Mouse (Mus musculus): ENCODE data around the gene Dhx15.
"Not testable (repeated sequence)": the region's sequence is repeated elsewhere in the genome, so short reads cannot be mapped to it uniquely, and the experiment has no call there.

Gene Dhx15

DNA sequence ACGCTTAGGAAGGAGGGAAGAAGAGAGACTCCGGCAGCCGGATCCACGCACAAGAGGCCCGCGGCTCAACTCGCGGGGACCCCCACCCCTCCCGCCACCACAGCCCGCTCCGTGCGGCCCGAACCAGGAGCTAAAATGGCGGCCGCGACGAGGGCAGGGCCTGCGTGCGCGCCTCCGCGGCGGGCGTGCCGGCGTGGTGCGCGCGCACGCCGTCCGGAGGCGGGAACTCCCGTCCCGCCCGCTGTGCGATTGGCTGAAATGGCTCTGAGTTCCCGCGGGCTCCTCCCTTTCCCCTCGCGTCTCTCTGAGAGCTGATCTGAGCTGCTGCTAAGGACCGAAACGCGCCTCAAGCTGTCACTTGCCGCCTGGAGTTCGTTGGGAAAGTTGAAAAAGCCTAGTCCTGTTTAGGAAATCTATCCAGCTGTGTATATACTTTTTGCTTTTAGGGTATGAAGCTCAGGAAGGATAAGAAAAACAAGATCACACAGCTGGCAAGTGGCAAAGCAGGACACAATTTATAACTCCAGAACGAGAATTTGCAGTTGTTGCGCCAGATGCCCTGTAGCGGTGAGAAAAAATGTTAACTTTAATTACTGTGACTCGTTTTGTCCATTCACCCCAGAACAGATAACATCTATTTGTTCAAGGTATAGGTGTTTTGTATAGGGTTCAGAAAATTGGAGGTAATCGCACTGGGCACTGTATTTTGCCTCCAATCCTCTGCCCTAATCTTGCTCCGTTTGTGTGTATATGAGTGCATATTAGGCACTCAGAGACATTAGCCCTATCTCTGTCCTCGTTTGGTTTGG is at the start of gene Dhx15:
Dhx15 (minus strand) TSS at position 144 of the 809 bp plus-strand sequence.
- DNase-seq (ENCODE audit: low read depth, low spot score): peak; percentile 95

DNA sequence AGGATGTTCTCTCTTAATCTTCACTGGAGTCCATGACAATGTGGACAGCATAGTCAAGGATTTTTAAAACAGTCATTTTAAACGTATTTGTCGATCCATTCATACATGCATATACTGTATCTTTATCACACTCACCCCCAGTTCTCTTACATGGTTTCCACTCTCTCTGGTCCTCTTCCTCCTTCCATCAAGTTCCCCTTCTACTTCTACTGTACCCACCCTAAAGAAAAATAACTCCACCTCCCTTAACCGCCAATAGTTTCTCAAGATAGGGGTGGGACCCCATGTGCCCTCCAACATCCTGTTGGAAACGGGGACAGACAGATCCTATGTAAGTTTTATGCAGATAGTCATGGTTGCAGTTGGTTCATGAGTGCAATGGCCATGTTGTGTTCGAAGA is 48.6 kb upstream of the Dhx15 start:
- no peak for DNase-seq (ENCODE audit: low read depth, low spot score)

DNA sequence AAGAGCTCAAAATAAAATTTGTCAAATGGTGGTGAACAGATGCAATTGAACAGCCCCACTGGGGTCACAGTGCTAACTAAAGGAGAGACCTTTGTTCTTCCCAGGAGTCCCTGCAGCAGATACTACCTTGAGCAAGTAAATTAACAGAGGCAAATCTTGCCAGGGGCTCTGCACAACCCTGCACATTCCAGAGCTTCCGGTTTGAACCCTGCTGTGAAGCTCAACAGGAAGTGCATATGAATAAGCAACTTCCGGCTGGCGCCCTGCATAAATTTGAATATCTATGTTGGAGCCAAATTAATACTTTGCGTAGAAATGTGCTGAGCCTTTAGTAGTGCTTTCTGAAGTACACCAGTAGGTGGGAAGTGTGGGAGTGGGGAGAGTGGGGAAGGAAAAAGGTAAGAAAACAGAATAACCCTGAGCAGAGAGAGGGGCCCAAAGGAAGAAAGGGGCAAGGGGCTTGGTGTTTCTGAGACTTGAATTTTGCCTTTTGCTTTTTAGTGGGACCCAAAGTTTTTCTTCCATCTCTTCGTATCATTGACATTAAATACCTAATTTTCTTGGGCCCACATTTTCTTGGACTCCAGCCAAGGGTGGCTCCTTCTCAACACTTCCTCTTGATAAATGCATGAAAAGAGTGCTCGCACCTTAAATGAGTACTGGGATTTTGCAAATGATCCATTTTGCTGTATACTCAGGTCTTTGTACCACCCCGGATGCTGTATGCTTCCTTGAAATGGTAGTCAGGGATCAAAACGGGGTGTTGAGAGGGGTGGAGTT is 47.8 kb upstream of the Dhx15 start:
- DNase-seq (ENCODE audit: low read depth, low spot score): no peak

DNA sequence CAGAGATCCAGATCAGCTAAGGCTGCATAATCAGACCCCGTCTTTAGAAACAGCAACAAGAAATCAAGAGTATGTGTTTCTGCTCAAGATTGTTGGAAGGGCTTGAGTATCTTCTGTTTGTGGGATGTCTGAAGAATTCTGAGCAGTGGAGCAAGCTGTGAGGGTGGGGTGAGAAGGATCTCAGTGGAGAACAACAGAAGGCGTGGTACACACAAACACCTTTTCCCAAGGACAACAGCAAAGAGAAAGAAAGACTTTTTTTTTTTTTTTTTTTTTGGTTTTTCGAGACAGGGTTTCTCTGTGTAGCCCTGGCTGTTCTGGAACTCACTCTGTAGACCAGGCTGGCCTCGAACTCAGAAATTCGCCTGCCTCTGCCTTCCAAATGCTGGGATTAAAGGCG is 46.3 kb upstream of the Dhx15 start:
- not testable (repeated sequence) for DNase-seq (ENCODE audit: low read depth, low spot score)

DNA sequence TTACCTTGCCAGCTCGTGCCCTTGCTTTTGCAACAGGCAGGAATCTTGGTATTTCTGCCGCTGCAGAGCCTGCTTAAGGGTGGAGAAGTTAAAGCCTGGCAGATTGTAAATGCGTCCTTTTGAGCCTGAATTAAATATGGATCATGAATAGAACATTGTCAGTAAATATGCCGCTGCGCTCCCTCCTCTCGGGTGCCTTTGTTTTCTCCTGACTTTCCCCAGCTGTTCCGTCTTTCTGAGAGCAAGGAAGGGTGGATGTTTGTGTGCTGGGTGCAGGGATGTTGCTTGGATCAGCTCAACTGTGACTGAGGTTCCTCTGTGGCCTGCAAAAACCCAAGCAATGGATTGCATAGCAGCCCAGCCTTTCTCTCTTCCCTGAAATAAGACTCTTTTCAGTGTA is 44.3 kb upstream of the Dhx15 start:
- DNase-seq (ENCODE audit: low read depth, low spot score): no peak

DNA sequence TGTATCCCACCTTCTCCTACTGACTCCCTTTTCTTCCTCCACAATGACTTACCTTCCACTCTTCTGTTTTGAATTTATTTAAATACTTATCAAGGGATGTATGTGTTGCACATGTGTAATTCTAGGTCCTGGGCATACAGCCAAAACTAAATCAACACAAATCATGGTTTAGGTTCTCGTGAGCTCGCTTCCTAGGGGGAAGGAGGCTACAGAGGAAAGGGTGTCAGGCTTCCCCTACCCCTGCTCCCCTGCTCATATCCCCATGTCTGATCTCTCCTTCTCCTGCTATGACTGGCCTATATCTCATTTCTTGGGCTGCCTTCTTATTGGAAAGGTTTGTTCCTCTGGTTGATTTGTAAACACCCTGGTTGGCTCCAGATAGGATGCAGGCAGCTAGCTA is 43.6 kb upstream of the Dhx15 start:
- no peak for DNase-seq (ENCODE audit: low read depth, low spot score)

DNA sequence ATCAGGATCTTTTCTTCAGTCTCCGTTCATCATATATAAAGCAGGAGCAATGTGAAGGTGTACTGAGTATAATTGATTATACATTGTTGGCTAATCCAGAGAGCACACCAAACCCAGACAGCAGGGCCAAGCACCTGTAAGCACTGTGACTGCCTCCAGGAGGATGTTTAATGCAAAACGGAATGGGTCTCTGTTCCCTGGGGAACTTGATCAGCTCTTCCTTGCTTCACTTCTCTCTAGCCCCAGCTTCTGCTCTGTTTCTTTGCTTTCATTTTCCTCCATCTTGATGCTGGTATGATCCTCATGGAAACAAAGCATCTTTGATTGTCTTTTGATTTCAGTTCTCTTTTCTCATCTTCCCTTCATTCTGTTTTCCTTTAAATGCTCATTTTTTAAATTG is 42.3 kb upstream of the Dhx15 start:
- DNase-seq (ENCODE audit: low read depth, low spot score): no peak

DNA sequence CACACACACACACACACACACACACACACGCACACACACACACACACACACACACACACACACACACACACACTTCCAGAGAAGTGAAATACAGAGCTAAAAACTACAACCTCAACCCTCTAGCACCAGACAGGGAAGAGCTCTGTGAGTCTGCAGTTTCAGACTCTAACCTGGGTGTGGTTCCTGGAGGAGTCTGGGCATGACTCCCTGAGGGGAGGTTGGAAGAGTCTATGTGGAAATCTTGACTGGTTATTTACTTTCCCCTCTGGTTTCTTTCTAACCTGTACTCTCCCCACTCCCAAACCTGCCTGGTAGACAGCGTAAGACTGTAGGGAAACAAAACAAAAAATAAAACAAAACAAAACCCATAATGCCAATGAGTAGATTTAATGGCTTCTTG is 41.9 kb upstream of the Dhx15 start:
- no peak for DNase-seq (ENCODE audit: low read depth, low spot score)

DNA sequence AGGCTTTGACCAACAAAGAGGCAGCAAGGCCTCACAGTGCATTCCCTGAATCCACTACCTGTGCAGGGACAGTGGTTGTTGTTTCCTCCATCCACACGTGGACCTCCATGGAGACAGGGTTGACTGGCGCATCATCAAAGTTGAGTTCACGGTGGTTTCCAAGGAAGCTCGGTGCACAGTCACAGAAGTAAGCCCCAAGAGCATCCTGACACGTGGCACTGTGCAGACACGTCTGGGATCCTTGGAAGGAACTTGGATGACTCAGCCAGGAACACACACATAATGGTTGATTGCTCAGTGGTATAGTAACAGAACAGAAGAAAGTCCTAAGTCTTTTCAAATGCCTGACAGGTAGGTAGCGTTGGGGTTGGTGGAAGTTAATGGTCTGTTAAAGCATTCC is 40.2 kb upstream of the Dhx15 start:
- DNase-seq (ENCODE audit: low read depth, low spot score): no peak

DNA sequence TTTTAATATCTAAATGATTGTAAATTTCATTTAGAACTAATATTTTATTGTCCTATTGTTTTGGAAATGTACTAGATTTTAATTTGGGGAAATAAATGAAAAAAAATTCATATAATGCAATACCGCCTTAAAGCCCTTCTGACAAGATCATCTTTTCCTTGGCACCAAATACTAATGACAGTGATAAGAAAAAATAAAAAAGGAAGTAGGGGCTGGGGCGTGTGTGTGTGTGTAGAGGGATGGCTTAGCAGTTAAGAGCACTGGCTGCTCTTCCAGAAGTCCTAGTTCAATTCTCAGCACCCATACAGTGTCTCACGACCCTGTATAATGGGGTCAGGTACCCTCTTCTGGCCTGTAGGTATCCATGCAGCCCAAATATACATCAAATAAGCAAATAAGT is 36.4 kb upstream of the Dhx15 start:
- DNase-seq (ENCODE audit: low read depth, low spot score): no peak

DNA sequence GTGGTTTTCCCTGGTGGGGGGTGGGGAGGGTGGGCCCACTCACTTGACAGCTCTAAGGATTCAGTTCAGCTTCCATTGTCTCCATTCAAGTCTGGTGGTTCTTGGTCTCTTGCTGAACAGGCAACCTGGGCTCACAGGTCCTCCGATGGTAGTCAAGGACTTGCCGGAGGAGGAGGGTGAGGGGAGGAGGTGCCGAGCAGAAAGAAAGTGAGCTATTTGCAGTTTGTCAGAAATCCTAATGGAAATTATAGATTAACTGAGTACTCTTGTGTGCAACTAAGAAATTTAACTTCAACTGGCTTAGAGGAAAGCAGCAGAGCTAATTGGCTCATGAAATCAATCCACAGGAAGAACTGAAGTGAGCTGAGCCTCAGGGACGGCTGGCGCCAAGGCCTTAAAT is 31.3 kb upstream of the Dhx15 start:
- DNase-seq (ENCODE audit: low read depth, low spot score): no peak

DNA sequence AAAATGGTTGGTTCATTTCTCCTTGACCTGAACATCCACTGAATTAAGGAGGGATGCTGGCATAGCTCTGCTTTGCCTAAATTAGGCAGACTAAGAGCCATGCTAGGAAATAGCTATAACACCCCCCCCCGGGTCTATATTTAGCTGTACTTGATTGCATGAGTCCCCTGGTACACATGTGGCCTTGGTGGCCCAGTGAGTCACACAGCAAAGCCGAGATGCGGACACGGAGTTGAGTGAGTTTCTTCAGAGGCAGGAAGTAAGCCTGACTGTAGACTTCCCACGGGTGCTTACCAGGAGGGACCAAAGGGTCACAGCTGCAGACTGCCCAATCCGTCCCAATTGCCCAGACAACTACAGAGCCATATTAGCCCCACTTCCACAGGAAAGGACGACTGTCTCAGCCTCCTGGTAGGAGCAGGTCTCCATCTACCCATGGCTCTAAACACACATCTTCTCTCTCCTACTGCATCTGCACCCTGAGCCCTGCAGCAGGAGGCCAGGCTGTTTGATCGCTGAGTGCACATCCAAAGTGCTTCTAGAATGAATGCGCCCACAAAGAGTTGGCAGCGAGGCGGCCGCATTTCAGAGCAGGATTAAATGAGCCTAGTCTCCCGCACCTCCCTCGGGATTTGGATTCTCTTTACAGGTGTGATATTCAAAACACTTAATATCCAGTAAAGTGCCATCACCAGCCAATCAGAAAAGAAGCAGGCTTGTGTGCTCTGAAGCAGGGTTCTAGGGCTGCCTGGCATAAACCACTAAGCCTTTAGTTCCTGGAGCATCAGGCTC is 29.9 kb upstream of the Dhx15 start:
- DNase-seq (ENCODE audit: low read depth, low spot score): no peak

DNA sequence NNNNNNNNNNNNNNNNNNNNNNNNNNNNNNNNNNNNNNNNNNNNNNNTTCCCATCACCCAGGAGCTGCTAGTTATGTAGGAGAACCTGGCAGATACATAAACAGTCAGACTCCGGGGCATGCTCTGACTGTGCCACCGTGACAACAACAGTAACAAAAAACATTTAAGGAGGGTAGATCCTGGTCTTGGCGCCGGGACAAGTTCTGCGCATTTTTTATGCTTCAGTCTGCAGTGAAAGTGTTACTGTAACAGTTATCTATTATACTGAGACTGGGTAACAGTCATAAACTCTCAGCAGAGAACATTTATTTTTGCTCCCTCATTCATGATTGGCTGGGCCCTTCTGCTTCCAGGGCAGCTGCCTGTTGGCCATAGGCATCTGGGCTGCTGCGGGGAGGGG is 27.9 kb upstream of the Dhx15 start:
- DNase-seq (ENCODE audit: low read depth, low spot score): no peak

DNA sequence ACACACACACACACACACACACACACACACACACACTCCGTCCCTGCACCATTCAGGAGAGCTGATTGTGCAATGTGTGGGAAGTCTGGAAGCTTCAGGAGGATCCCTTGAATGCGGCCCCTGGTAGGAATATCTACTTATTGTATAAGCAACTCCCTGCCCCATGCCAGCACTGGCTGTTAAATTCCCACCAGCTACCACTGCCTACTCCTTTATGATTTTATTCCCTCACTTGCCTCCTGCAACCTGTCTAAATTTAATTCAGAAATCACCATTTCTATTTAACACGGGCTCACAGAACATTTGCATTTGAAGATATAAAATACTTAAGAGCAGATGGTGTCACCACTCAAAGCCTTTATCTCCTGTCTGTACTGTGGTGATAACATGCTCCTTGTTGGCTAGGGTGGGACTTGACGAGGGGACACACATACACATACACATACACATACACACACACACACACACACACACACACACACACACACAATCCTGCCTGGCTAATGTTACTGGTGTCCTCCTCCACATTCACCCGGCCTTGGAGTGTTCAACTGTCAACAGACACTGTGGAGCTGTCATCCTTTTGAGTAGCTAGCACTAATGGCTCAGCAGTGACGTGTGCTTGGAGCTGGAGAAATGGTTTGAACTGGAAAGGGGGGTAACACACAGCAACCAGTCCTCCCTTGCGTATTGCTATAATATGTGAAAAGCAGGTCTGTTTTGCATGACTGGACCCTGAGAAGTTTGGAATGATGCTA is 23.0 kb upstream of the Dhx15 start:
- no peak for DNase-seq (ENCODE audit: low read depth, low spot score)

DNA sequence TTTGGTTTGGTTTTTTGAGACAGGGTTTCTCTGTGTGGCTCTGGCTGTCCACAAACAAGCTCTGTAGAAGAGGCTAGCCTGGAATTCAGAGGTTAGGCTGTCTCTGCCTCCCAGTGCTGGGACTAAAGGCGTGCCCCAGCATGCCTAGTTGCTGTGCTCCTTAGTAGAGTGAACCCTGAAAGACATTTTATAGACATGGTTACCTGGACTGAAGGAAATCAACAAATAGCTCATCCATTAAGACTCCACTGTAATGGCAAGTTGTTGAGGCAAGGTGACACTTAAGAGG is 810 bp upstream of the Dhx15 start:
- no peak for DNase-seq (ENCODE audit: low read depth, low spot score)

DNA sequence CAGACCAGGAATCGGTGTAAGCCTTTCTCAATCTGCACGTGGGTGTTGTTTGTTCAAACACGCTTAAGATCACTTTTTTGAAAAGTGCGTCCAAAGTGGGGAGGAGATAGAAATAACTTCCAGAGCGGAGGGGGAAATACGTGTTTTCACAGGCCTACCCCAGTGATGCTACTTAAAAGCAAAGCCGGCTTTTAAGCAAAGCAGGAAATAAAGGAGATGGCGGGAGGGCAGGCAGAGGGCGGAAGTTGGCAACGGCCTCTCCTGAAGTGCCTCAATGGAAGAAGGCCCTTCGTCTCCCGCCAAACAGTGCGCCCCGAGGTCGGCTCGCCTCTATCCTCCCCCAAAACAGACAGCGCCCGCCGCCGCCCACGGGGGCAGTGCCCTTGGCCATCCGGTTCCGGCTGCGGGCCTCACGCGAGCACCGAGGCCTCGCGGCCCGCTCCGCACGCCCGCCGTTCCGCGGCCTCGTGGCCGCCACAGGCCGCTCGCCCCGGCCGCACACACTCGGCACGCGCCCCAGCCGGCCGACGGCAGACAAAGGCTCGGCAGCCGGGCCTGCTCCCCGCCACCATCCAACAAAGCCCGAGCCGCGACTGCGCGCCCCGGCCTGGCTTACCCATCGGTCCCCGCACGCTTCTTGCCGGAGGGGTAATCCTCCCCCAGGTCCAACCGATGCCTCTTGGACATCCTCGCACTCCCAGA is 499 bp downstream of the Dhx15 start:
- DNase-seq (ENCODE audit: low read depth, low spot score): peak; percentile 78

DNA sequence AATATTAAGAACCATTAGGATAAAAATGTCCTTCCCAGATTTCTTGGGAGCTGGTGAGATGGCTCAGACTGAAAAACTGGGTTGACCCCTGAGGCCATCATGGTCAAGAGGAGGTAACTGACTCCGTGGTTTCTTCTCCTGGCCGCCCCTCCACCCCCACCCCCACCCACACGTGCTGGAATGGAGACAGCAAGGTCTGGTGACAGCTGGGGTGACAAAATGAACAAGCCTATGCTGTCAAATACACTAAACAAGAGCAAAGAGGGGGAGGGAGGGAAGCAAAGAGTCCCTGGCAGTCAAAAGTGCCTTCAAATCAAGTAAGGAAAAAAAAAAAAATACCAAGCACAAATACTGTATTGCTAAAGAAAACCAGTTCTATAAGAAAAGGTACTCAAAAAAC is 2.1 kb downstream of the Dhx15 start:
- DNase-seq (ENCODE audit: low read depth, low spot score): no peak

DNA sequence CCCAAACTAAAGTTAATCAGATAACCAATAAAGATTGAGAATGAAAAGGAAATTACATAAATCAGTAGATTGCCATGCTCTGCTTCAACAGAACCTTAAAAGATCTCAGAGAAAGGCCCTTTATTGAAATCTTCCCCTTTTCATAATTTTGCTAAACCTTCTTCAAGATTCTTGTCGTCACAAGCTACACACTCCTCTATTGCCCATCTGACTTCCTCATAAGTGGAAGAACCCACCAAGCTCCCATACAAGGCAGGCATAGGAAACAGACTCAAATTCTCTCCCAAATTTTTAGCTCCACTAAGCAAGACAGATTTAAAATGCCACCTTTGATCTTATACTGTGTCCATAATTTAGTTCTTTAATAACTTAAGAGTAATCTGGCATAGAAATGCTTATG is 13.0 kb downstream of the Dhx15 start:
- no peak for DNase-seq (ENCODE audit: low read depth, low spot score)

DNA sequence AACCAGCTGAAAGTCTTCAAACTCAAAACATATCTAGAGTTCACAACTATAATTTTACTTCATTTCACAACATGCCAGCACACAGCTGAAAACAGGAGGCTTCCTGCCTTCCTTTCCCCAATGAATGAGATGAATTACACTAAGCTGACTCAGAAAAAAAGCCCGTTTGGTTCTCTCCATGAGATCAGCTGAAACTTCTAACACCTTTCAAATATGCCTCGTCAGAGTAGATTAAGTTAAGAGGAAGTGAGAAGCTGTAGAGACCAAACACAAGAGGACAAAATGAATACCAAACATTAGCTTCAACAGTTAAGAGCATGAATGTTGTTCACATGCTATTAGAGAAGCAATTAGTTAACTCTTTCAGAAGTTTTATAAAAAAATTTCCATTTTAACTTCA is 21.8 kb downstream of the Dhx15 start:
- DNase-seq (ENCODE audit: low read depth, low spot score): peak; percentile 41

DNA sequence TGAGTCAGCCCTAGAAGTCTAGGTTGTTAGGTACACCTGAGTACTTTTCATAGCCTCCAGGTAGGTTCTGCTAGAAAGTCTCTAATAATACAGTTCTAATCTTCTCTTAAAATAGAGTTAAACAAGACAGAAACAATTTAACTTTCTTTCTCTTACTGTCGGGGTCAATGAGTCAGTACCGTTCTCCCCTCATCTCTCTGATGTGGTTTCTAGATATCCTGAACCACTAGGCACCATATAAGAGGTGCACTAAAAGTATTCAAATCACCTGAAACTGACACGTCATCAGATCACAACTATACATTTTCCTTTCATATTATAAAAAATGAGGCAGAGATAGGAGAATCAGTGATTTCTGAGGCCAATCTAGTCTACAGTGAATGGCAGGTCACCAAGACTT is 41.2 kb downstream of the Dhx15 start:
- no peak for DNase-seq (ENCODE audit: low read depth, low spot score)

DNA sequence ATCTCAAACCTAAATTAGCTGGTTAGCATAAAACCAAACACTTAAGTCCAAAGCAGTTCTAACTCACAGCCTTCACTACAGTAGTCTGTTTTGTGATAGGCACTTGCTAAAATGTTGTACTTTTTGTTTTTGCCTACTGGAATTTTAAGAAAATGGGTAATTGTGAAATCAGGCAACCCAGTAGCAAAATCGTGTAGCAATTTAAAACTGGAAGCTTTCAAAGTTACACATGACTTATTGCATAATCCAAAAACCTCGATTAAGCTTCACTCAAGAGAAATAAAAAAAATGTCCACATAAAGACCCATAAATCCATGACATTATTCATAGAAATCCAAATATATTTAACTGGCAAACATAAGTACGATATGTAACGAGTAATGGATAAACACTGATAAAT is 43.2 kb downstream of the Dhx15 start:
- DNase-seq (ENCODE audit: low read depth, low spot score): no peak
